Mouse (Mus musculus): ENCODE measurements around the gene Lypd6b.

Lypd6b gene

DNA sequence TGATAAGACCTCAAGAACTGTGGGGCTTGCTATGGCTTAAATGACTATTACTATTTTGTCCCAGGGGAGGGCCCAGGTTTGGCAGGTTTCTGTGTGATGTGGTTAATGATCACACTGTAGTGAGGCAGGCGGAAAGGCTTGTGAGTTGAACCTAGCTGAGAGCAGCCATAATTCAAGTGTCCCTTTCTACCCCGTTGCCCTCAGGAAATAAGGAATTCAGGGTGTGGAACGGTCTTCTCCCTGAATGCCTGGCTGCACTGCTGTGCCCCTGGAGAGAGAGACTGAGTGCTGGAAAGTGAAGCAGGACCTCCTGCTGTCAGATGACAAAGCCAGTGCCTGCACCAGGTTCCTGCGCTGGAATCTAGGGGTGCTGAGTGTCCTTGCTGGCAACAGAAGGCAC is 40.3 kb downstream of the Lypd6b start:
- no peak for DNase-seq

DNA sequence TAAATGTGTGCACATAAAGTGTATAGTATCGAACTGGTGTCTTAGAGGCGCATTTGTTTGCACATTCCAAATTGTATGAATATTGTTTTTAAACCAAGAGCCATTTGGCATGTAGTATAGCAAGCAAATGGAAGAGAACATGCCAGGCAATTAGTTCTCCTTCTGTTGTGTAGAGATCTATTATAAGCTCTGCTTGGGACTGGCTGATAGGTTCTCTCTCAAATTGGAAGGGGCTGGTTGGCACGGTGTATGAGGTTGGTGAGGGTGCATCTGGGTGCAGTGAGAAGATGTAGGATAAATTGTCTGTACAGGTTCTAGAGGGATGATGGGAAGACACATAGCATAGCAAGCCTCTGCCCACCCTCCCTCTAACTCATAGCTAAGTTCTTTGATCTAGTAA is 42.9 kb downstream of the Lypd6b start:
- no peak for DNase-seq

DNA sequence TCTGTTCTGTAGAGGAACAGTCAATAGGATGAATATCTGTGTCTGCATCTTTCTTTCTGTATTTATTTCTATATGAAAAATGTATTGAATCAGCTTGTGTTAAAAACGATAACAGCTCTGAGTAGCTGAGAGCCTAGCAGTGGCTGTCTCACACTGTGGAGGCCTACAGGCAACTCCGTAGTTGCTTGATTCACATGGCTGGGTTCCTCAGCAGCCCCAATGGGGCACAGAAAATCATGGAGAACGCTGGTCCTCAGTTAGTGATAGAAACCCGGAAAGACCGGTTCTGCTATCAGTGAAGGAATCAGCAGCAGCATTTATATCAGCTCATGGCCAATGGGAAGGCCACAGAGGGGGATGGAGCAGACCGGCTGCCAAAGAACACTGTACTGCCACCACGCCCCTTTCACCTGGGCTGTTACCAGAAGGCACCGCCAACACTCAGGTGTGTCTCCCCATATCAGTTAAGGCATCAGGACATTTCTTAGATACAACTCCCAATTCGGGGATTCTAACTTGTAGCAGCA is 44.9 kb downstream of the Lypd6b start:
- DNase-seq = no peak

DNA sequence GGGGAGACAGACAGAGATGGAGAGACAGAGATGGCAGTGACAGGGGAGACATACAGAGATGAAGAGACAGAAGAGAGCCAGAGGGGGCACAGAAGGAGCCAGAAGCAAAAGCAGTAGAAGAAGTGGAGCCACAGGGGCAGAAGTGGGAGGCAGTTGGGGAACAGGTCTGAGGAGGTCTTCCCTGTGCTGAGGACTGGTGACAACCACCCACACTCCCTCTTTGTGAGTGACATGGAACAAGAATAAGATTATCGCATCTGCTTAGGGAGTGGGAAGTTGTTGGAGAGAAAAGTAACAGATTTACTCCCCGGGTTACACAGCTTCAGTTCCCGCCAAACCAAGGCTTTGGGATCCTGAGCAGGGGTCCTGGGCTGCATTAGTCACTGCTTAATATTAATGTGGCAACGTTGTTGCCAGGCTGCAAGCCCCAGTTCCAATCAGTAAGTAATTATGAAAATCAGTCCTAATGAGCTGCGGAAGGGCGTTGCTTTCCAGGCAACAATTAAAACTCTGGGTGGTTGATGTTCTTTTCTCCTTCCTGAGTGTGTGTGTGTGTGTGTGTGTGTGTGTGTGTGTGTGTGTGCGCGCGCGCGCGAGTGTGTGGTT is 50.1 kb downstream of the Lypd6b start:
- DNase-seq = no peak

DNA sequence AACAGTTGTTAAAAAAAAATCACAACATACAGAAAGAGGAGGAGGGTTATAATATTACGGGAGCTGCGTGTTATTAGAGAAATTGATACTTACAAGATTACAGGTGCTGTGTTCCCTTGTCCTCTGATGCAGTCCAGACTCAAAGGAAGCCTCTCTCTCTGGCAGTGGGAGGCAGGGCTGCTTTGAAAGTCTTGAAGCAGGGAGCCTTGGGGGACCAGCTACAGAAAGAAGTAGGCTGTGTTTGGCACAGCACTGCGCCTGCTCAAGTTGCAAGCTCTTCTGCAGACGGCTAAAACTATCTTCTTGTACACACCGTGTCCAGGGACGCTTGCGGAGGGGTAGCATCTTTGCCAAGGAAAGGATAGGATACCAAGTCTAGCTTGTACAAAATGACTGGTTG is 51.1 kb downstream of the Lypd6b start:
- no peak for DNase-seq

DNA sequence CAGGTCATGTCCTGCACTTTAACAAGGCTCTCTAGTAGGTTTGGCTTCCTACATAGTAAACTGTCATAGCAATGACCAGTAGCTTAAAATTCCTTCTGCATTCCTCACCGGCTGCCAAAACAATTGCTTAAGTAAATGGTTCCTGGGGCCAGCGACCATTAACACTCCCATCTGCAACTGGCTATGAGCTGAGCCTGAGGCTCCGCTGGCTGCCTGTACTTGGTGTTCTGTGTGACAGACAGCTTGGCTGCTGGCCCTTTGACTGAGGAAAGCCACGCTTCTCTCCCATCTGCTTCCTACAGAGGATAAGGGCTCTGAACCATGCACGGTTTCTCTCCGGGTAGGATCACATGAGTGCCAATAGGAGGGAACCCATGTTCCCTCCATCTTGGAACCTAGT is 53.1 kb downstream of the Lypd6b start:
- peak; percentile 3 for DNase-seq

DNA sequence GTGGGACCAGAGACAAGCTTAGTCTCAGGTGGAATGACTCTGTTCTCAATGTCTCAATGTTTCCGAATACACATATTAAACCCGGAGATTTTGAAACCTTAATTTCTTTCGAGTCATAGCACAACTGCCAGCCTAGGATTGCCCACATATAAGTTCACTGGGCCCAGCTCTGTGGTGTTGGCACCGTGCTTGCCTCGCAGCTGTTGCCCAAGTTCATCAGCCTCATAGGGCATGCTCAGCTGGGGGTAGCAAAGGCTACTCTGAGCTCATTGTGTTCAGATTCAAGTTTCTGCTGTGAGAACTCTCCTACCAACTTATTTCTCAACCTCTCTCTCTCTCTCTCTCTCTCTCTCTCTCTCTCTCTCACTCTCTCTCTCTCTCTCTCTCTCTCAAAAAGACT is 53.6 kb downstream of the Lypd6b start:
- DNase-seq = no peak

DNA sequence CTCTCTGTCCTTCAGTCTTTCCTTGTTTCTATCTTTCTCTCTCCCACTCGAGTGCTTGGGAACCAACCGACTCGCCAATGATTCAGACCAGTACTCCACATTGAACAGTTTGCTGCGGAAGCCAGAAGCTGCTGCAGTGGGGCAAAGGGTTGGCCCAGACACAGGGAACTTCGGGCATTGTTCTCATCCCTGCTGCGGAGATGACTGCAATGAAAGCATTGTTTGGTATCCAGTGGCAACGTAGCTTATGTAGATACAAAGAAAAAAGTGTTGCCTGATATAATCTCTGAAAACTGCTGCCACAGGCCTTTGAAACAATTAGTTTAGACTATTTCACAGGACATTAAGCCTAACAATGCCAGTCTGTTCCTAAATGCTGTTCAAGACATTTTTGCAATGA is 57.6 kb downstream of the Lypd6b start:
- DNase-seq = no peak

DNA sequence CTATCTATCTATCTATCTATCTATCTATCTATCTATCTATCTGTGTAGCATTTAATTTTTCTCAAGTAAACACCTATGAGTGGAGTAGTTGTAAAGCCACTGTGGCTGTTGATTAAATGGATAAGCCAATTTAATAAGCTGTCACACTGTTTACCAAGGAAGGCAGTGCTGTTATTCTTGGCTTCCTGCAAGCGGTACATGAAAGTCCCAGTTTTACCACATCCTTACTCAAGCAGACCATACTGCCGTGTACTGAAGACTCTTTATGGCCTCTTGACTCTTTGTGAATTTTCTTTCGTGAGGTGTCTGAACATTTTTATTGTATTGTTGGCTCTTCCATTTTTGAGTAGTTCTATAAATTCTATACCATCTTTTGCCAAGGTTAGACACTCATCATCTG is 58.6 kb downstream of the Lypd6b start:
- no peak for DNase-seq

DNA sequence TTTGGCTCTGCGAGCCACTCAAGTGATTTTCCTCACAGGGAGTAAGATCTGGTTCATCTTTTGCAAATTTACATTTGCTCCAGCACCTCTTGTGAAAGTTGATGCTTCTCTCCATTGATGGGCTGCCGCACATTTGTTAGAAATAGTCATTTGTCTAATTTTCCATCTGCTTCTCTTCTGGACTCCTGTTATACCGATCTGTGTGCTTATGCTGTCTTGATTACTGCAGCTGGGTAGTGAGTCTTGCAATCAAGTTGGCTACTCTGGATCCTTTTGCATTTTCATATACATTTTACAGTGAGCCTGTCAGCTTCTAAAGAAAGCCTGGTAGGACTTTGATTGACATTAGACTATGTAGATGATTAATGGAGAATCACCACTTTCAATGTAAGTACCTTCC is 59.4 kb downstream of the Lypd6b start:
- no peak for DNase-seq

DNA sequence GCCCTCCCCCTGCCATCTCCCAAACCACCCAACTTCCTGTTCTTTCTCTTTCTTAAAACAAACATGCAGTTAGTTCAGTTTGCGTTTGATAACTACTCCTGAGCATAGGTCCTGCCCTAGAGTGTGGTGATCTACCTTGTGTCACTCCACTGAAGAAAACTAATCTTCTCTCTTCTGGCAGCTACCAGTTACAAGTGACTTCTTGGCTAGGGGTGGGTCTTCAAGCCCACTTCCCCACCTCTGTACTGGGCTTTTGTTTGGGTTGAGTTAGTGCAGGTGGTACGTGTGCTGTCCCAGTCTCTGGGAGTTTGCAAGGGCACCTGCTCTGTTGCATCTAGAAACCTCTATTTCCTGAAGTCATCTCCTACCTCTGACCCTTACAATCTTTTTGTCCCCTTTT is 60.3 kb downstream of the Lypd6b start:
- DNase-seq = no peak

DNA sequence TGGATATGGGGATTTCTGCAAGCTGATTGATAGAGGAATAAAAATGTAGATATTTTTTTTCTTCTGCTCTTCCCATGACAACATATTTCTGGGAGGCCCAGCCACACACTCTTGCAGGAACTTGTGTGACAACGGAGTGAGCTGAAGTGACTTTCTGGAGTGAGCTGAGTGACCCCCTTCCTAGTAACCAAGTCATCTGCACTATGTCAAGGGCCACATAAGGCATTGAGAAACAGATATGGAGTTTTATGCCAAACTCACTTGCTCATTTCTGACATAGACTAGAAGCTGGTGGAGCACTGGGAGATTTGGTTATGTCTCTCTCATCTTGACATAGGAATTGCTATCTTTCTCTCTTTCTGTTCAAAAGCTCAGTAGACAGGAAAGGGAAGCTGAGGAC is 62.3 kb downstream of the Lypd6b start:
- no peak for DNase-seq

DNA sequence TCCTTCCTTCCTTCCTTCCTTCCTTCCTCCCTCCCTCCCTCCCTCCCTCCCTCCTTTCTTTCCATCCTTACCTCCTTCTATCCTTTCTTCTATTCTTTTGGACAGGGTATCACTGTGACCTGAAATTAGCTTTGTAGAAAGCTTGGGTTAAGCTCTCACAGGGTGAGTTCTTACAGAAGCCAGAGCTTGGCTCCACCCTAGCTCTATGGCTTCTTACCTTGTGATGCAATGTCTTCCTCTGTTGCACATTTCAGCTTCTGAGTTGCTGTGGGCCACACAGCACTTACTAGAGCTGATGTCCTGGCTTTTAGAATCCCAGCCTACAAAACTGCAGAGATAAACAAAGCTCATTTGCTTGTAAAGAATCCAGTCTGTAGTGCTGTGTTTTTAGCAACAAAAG is 64.5 kb downstream of the Lypd6b start:
- DNase-seq = no peak

DNA sequence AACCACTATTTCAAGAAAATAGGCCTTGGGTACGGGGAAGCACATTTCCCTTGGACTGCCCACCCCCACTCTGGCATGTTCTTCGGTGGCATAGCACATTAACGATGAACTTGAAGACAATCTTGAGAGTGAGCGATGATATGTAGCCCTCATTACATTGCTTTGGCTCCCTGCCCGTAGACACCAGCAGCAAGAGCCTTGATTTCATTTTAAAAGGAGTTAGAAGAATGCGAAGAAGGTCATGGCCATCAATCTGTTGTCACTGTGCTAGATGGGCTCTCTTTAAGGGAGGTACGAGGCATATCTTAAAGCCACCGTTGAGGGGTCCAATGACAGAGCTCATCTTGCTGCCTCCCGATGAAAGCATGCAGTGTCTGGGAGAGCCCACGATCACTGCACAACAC is 68.7 kb downstream of the Lypd6b start:
- no peak for DNase-seq

DNA sequence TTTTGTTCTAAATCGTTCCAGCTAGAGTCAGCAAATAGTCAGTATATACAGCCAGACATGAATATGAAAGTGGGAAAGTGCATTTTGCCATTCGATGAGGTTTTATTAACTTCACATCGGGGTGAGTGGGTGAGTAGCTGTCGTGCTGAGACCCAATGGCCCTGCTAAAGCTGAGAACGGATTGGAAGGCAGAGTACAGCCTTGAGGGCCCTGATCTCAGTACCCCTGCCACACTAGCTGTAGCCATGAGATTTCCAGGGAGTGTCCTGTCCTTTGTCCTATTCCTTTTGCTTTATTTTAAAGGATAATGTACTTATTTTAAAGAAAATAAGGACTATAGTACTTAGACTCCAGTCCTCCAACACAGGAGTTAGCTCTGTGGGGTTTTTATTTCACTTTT is 69.1 kb downstream of the Lypd6b start:
- DNase-seq = no peak

DNA sequence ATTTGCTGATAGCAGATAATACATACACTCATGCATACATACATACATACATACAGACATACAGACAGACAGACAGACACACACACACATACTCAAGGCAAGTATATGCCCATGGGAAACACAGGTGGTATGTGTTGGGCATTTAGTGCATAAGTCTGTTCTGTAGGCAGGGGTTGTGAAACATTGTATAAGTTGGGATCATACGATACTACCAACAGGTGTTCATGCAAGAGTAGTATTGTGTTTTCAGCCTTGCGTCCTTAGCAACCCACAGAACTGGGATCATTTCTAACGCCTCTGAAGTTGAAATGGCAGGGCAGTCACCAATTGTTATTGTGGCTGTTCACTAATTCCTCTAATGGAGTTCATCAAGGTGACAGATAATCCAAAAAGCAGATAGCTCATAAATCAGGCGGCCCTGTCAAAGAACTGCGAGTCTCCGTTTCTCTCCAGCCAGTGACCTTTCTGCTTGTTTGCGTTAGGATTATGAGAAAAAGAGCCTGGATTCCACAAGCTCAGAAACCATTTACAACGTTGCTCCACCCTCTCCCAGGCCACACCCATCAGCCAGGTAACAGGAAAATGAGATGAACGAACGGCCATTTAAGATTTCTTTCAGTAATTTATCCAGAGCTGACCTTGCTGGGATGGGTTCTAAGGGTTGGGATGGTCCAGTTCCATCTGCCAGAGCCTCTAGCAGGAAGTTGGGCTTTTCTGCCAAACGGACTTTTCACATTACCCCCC is 72.9 kb downstream of the Lypd6b start:
- no peak for DNase-seq

DNA sequence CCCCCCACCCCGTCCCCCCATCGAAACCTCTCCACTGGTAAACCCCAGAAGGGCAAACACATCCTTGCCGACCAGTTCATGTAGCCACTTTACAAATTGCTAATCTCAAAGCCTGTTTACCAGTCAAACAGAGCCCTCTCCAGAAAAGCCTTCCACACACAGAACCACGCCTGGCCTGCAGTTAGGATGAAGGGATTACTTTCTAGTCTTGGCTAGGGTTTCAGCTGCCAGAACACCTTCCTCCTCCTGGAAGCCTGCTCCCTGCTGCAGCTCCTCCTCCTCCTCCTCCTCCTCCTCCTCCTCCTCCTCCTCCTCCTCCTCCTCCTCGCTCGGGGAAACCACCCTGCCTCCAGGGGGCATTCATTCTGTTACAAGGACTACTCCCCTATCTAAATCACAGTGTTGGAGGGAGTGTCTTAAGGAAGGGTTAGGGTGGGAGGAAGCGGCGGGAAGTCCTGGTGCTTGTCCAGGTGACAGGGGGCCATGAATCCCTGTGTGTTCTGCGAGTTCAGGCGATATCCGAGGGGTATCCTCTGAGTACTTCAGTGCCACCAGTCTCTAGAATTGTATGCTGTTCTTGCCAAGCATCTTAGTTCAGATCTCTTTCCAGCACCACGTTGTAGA is 73.6 kb downstream of the Lypd6b start:
- DNase-seq = no peak

DNA sequence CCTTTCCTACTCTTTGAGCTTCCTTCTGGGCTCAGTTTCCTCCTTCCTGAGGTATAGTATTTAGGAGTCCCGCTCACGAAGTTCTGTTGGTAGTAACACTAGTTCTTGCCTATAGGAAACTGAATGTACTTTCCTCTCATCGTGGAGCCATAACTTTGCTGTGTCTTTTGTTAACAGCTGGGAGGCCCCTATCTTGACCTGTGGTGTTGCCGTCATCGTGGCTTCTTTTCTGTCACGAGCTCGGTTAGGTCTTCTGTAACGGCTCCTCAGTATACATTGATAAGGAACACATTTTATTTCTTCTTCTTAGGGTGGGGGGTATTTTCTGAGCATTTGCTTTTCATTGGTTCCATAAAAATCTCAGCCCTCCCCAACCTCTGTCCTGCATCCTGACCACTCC is 74.2 kb downstream of the Lypd6b start:
- no peak for DNase-seq

DNA sequence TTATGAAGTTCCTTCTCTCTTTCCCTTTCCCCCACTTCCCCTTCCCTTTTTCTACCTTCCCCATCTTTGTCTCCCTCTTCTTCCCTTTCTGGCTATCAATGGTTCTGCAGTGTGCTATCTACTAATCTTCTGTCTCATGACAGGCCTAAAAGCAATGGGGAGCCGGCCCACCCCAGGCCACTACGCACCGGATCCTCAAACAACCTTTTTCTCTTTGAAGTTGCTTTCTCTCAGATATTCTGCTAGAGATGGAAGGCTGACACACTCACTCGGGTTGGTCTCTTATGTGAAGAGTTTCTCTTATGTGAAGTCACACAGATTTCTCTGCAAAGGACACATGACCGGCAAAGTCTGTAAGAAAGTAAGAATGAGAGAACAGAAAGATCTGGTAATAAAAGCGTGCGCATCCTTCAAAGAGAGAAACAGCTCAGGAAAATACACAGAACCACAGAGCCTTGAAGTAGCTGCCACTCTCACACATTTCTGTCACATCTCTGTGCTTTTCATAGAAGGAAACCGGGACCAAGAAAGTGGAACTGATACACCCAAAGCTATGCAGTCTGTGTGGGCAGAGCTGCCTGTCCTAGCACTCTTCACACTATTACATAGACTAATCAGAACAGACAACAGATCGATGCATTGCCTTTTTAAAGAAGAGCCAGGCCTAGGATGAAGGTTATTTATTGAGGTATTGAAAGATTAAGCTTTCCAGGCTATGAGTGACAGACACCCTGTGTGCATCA is 80.8 kb downstream of the Lypd6b start:
- no peak for DNase-seq

DNA sequence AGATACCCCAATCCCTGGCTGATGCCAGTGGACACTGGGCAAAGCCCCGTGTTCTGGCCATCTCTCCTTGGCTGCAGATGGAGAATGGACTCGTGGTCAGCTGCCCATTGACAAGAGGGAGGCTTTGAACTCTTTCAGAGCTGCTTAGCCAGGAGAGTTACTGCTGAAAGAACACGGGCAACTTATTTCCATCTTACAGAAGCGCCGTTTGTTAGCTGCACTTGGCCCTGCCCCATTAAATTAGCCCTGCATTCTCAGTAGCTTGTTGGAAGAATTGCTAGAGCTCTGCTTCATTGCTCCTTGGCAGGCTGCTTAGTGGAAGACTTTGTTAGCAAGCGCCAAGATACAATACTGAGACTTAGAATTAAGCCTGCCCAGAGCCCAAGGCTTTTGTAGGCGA is 81.6 kb downstream of the Lypd6b start:
- no peak for DNase-seq

DNA sequence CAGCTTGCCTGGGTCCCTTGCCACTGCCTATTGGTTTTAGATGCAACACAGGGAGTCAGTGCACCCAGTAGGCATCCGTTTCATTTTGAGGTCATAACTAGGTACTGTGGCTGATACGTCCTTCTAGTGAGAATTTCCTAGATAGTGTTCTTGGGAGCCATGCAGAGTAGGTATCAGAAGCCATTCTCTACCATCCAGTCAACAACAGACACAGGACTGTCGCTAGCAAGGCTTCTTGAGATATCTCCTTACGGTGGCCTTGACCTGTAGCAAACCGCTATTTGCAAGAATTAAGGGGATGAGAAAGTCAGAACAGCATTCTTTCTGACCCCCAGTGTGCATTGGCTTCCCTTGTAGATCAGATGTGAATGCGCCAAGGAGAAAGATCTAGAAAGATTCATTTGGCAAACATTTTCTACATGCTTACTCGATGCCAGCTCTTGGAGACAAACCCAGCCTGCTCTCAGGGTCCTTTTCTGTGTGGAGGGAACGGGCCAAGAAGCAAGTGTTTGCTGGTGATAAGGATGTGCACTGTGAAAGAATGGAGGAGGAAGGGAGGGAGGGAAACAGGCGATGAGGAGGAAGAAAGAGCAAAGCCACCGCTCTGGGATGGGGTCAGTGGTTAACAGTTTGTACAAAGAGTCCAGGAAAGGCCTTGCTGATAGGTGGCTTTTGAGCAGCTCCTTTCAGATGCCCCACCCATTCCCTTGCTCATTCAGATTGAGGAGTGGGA is 82.5 kb downstream of the Lypd6b start:
- DNase-seq = no peak

DNA sequence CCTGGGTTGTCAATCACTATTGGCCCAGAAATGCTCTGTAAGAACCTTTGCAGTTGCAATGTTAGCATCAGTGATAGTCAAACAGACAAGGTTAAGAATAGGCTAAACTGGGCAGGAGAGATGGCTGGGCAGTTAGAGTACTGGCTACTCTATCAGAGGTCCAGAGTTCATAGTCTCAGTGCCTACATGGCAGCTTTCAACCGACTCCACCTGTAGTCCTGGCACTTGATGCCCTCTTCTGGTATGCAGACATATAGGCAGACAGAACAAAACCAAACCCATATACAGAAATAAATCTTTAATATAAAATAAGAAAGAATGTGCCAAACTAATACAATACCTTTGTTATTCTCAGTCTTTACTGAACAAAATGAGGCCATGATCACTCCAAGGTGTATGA is 83.5 kb downstream of the Lypd6b start:
- no peak for DNase-seq

DNA sequence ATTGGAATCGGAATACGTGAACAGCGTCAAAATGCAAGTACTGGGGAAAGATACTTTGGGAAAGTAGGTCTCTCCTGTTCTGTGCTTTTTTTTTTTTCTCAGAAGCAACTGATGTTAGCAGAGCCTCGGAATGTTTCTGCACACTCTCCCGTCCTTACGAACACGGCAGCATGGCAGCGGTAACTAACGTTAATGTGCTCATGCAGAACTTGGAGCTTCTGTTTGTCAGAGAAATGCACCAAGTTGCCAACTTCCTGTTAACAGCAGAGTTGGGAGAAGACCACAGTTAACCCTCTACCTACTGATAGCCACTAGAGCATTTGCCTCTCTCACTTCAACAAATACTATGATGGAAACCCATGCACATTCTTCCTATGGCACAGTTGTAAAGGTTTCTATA is 93.0 kb downstream of the Lypd6b start:
- DNase-seq = no peak

Measured in cerebellum, adult 9-10 months (tissue).